Mouse (Mus musculus) lung, embryonic 14.5 days (tissue): ENCODE data around the gene B4galnt2. TPM values are rescaled to one million over a fixed set of nuclear protein-coding genes. Genes with fewer than 3 reads are reported as not detected.

Experiments used
- ATAC-seq: fragments of 200-750 bp; cut with Nextera tagmentation; 2 replicates; pipeline ENCODE4 v1.8.0; 2017; ENCODE audit warnings: mild to moderate bottlenecking, moderate TSS enrichment, moderate library complexity; ENCODE audit not compliant: insufficient read depth
- DNase-seq: peaks from one replicate; pipeline ENCODE4 v3.0.0-alpha.2; 2015
- H3K27ac ChIP-seq: fragments of 300-500 bp; sonication (generic); 2 replicates; pipeline ENCODE4 v1.5.1; 2014; ENCODE audit warnings: low read depth, mild to moderate bottlenecking, moderate library complexity
- H3K27me3 ChIP-seq: fragments of 300-500 bp; sonication (generic); 2 replicates; pipeline ENCODE4 v1.6.1; 2014; ENCODE audit warnings: low read length, control low read depth; ENCODE audit not compliant: insufficient read depth
- H3K36me3 ChIP-seq: fragments of 300-500 bp; sonication (generic); 2 replicates; pipeline ENCODE4 v1.6.1; 2014; ENCODE audit warnings: control low read depth; ENCODE audit not compliant: insufficient read depth
- H3K4me1 ChIP-seq: fragments of 300-500 bp; sonication (generic); 2 replicates; pipeline ENCODE4 v1.6.1; 2014; ENCODE audit warnings: antibody characterized with exemption, control low read depth; ENCODE audit not compliant: insufficient read depth
- H3K4me2 ChIP-seq: fragments of 300-500 bp; sonication (generic); 2 replicates; pipeline ENCODE4 v1.6.1; 2014; ENCODE audit warnings: mild to moderate bottlenecking
- H3K4me3 ChIP-seq: fragments of 300-500 bp; sonication (generic); 2 replicates; pipeline ENCODE4 v1.5.1; 2014; ENCODE audit warnings: low read depth, low read length
- H3K9ac ChIP-seq: fragments of 300-500 bp; sonication (generic); 2 replicates; pipeline ENCODE4 v1.6.1; 2014
- H3K9me3 ChIP-seq: fragments of 300-500 bp; sonication (generic); 2 replicates; pipeline ENCODE4 v1.6.1; 2016; ENCODE audit warnings: low read depth, low read length, control low read depth
- CTCF ChIP-seq: IDR thresholded peaks from 2 replicates; pipeline ENCODE4 v1.5.1; 2016; ENCODE audit warnings: antibody characterized with exemption, low read depth
- WGBS: fragments of 180-500 bp; shearing (Covaris S2); extraction: QIAGEN DNeasy Blood & Tissue Kit; methylation state at CpG from one replicate; pipeline ENCODE4 v1.1.7; 2014; 5-methylcytosine and 5-hydroxymethylcytosine counted together
- polyA plus RNA-seq: library from polyadenylated mRNA; unstranded; fragments of >200 nt; fragmentation: Nextera tagmentation; extraction: Ambion mirVana; gene quantifications from 2 replicates; pipeline ENCODE4 v1.2.1, GENCODE M21; 2014

The B4galnt2 gene
- polyA plus RNA-seq, result 0.11 and 0.18 TPM in 2 replicates

DNA sequence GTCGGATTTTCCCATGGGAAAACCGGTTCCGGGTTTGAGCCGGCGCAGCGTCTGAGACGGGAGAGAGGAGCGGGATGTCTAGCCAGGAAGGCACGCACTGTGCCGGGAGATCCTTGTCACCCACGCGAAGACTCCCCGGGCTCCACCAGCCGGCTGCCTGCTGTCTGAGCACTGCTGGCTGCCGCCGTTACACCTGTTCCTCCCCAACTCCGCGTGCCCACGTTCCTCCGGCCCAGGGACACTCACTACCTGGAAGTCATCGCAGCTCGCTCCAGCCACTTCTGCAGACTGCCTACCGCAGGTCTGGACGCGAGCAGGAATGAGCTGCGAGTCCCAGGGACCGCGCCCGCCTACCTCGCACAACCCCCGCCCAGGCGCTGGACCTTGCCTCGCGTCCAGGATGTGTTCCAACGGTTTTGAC, at the start of gene B4galnt2:
TSS of gene B4galnt2 (minus strand) at position 321 of the 421 bp plus-strand sequence.
- Histone ChIP-seq H3K27me3 (peaks cover 52% of the 10 kb centered on the region), H3K4me3 (peak within 1 kb of the TSS; percentile 25), H3K27ac (no peak within 1 kb of the TSS), H3K9me3 (no peaks in the 10 kb centered on the region), H3K36me3 (no peaks in the 10 kb centered on the region), H3K4me2 (peak within 1 kb of the TSS; percentile 59), H3K9ac (no peak within 1 kb of the TSS), H3K4me1 (no peaks in the 10 kb centered on the region)
- ATAC-seq (no peak), DNase-seq (peak; percentile 26)
- TF ChIP-seq CTCF, result no peak
- WGBS, result under 1% methylated on average over 35 of the region's 35 CpGs

- no peaks in the 10 kb centered on the region for H3K27me3 ChIP-seq
- no peak overlapping the region for H3K9ac ChIP-seq
- no peaks in the 10 kb centered on the region for H3K9me3 ChIP-seq
- WGBS, result 63% methylated on average over 7 of the region's 7 CpGs
- DNase-seq (no peak), ATAC-seq (no peak)
- H3K36me3 ChIP-seq, result peaks cover 91% of the 10 kb centered on the region
- no peak overlapping the region for H3K4me2 ChIP-seq
- H3K4me1 ChIP-seq, result no peaks in the 10 kb centered on the region
- H3K4me3 ChIP-seq, result no peak overlapping the region
- TF ChIP-seq CTCF, result no peak
- no peak overlapping the region for H3K27ac ChIP-seq
These were observed 48.6 kb upstream of the B4galnt2 start for GRCm38 (mm10) chr11:95963304-95963703.

GRCm38 (mm10) chr11:95959152-95959551, 44.5 kb upstream of the B4galnt2 start:
- 55% methylated on average over 6 of the region's 6 CpGs for whole genome bisulfite sequencing
- H3K27ac ChIP-seq, result no peak overlapping the region
- no peaks in the 10 kb centered on the region for H3K27me3 ChIP-seq
- H3K9ac ChIP-seq, result no peak overlapping the region
- no peak overlapping the region for H3K4me3 ChIP-seq
- no peaks in the 10 kb centered on the region for H3K4me1 ChIP-seq
- no peak overlapping the region for H3K4me2 ChIP-seq
- peak; percentile 30; the same call in 1 of the 2 replicates for TF ChIP-seq CTCF
- DNase-seq, result no peak
- H3K36me3 ChIP-seq, result peaks cover 54% of the 10 kb centered on the region
- H3K9me3 ChIP-seq, result no peaks in the 10 kb centered on the region
- ATAC-seq, result no peak

- H3K36me3 ChIP-seq, result peaks cover 47% of the 10 kb centered on the region
- TF ChIP-seq CTCF, result no peak
These were observed 43.6 kb upstream of the B4galnt2 start for GRCm38 (mm10) chr11:95958251-95958650.

DNA sequence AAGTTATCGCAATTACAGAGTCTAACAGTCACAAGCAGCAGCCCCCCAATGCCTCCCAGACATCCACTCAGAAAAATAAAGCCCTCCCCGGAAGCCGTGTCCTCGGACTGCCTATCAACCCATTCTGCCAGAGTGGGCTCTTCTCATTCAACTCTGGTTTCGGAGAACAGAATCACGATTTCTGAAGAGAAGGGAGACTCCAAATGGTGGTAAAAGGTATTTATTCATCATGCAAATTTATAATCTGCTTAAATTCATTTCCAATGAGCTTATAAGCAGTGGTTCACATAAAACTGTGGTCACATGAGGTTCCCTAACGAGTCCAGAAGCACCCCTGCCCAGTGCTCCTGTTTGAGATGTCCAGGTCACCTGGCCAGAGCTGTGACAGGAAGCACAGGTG, 42.7 kb upstream of the B4galnt2 start:
- Histone ChIP-seq H3K27me3 (no peaks in the 10 kb centered on the region), H3K27ac (no peak overlapping the region), H3K4me3 (no peak overlapping the region), H3K36me3 (peaks cover 38% of the 10 kb centered on the region), H3K9ac (no peak overlapping the region), H3K9me3 (no peaks in the 10 kb centered on the region), H3K4me1 (no peaks in the 10 kb centered on the region), H3K4me2 (peak overlapping the region; percentile 29)
- DNase-seq, result peak; percentile 42
- TF ChIP-seq CTCF, result 0 out of 2 replicates have a peak, but pooled peaks have one; percentile 14
- ATAC-seq, result no peak
- 52% methylated on average over 7 of the region's 7 CpGs for WGBS

More at GRCm38 (mm10) chr11:95958251-95958650, 43.6 kb upstream of the B4galnt2 start:
- H3K4me2 ChIP-seq, result no peak overlapping the region
- no peak overlapping the region for H3K27ac ChIP-seq
- no peaks in the 10 kb centered on the region for H3K4me1 ChIP-seq
- H3K4me3 ChIP-seq, result no peak overlapping the region
- H3K9me3 ChIP-seq, result no peaks in the 10 kb centered on the region
- 63% methylated on average over 9 of the region's 9 CpGs for WGBS
- no peak overlapping the region for H3K9ac ChIP-seq
- no peak for ATAC-seq
- no peaks in the 10 kb centered on the region for H3K27me3 ChIP-seq
- no peak for DNase-seq

DNA sequence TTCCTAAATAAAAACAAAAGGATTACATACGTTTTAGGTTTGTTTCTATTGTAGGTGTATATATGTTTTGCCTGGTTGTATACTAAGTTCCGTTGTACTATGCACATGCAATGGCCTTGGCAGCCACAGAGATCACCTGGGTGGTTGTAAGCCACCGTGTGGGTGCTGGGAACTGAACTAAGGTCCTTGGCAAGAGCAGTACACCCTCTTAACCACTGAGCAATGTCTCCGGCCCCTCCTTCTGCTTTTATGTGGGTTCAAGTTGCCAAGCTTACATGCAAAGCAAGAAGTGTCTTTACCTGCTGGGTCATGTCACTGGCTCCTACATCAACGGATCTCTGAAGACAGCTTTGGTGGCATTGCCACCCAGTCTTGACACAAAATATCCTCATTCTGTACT, 38.6 kb upstream of the B4galnt2 start:
- 0 out of 2 replicates have a peak, but pooled peaks cover 3% of the 10 kb centered on the region for H3K36me3 ChIP-seq
- no peaks in the 10 kb centered on the region for H3K4me1 ChIP-seq
- no peak for TF ChIP-seq CTCF
- no peak for ATAC-seq
- DNase-seq, result no peak
- WGBS, result 86% methylated on average over 5 of the region's 5 CpGs
- no peaks in the 10 kb centered on the region for H3K27me3 ChIP-seq
- no peaks in the 10 kb centered on the region for H3K9me3 ChIP-seq
- H3K27ac ChIP-seq, result no peak overlapping the region
- no peak overlapping the region for H3K4me2 ChIP-seq
- H3K4me3 ChIP-seq, result no peak overlapping the region
- H3K9ac ChIP-seq, result no peak overlapping the region

- no peak overlapping the region for H3K27ac ChIP-seq
- H3K36me3 ChIP-seq, result no peaks in the 10 kb centered on the region
- ATAC-seq (no peak), DNase-seq (no peak)
- no peaks in the 10 kb centered on the region for H3K27me3 ChIP-seq
- no peak overlapping the region for H3K4me3 ChIP-seq
- H3K4me1 ChIP-seq, result no peaks in the 10 kb centered on the region
- no peak overlapping the region for H3K4me2 ChIP-seq
- no peak overlapping the region for H3K9ac ChIP-seq
- WGBS, result 74% methylated on average over 13 of the region's 13 CpGs
- H3K9me3 ChIP-seq, result no peaks in the 10 kb centered on the region
- no peak for TF ChIP-seq CTCF
These were observed 31.3 kb upstream of the B4galnt2 start for GRCm38 (mm10) chr11:95945838-95946472.
